Mouse (Mus musculus) monocyte, adult 2 months (primary cell): ENCODE data around the gene Aldh4a1.

Experiments used
- DNase-seq, 2 experiments: peaks; one replicate each; pipeline ENCODE4 v3.0.0; 2022; ENCODE audit warnings: low spot score in 2 of 2, low read depth in 1 of 2

Gene Aldh4a1

DNA sequence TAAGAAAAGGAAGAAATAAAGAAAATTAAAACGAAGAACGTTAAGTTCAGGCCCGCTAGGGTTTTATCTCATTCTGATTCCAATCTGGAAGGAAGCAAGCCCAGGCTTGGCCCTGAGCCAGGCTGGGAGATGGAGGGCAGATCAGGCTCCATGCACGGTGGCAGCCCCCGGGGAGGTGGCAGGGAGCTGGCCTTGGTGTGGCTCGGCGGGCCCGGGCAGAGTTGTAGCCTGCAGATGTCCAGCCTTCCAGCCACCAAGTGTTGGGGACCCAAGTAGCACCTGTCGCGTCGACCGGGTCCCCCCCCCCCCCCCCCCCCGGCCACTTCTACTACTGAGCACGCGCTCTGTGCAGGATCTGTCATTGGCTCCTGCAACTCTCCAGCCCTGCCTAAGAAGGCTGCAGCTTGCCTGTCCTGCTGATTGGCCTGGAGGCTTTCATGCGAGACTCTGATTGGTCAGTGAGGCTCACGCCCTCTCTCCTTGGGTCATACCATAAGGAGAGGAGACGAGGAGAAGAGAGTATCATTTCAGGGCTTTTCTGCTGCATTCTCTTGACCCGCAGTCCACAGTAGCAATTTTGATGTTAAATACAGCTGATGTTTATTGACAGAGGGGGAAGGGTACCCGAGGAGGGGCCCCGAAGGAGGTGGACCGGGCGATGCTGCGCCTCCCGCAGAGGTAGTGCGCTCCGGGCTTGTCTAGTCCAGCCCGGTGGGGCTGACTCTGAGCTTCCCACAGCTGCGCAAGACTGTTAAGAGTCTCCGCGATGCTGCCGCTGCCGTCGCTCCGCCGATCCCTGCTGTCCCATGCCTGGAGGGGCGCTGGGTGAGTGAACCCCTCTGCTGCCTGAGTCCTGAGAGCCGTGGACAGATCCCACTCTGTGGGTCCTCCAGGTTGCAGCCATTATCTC, at the start of gene Aldh4a1:
Gene Aldh4a1 (plus strand): TSS at position 494 of the 910 bp plus-strand sequence.
- peak; percentile 74 to 79 for DNase-seq

DNA sequence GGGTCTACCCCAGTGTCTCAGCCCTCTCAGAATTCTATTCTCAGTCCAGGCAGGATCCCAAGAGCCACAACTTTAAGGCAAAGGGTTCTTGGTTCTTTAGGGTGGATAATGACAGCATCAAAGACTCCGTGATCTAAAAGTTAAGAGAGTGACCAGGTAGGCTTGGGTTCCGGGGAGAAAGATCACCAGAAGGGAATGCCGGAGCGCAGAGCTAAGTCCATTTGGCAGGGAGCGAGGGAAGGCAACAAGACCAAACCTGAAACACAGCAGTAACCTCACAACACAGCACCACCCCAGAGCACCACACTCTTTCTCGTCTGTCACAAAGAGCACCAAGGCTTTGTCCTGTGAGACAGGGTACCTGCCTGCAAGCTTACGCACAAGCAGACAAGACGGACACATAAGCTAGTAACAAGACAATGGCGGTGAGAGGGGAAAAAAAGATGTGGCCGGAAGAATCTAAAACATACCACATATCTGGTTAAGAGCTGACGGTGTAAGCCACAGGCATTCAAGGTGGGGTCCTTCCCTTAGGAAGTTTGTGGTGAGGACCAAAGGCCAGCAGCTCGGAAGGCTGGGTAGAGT, 49.6 kb upstream of the Aldh4a1 start:
- DNase-seq: no peak

DNA sequence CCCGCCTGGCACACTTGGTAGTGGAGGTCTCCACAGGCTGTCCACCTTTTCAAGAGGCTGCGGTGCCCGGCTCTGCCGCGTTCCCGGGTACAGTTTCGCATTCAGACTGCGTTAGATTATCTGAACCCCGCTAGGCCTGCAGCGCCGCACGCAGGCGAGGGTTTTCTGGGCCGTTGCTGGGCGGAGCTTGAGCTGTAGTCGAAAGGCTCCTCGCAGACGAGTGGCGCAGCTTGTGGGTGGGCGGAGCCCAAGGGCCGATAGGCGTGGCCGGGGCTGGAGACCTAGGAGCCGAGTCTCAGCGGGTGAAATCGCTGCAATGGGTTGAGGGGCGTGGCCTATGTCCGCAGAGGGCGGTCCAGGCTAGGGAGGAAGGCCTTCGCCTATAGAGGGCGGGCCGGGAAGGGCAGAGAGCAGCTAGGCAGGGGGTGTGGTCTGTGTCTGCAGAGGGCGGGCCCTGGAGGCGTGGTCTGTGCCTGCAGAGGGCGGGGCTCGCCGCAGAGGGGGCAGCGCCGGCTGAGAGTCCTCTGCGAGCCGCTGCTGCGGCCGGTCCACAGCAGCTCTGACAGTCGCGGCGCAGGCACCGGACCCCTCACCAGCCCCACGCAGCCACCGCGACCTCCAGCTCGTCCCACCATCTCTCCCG, 48.4 kb upstream of the Aldh4a1 start:
- DNase-seq: peak; percentile 98 to 99

DNA sequence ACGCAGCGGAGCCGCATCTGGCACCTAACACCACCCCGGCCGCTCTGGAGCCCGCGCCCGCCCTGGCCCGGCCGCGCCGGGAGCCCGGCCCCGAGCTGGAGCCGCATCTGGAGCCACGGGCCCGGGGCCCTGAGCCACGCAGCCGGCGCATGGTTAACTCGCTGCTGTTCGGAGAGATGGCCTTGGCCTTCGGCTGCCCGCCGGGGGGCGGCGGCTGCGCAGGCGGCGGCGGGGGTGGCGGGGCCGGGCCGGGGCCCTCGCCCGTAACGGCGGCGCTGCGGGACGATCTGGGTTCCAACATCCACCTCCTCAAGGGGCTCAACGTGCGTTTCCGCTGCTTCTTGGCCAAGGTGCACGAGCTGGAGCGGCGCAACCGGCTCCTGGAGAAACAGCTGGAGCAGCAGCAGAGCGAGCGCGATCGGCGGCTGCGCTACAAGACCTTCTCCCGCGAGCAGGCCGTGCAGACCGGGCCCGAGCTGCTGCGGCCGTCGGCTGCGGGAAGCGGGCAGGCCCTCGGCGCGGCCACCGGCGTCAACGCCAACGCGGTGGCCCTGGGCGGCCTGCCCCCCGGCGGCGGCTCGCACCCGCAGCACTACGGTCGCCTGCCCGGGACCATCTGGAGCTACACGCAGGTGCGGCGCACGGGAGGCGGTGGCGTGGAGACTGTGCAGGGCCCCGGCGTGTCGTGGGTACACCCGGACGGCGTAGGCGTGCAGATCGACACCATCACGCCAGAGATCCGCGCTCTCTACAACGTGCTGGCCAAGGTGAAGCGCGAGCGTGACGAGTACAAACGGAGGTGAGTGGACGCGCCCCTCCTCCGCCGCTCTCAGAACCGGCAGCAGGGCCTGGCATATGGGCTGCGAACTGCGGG, 47.6 kb upstream of the Aldh4a1 start:
- DNase-seq: no peak

DNA sequence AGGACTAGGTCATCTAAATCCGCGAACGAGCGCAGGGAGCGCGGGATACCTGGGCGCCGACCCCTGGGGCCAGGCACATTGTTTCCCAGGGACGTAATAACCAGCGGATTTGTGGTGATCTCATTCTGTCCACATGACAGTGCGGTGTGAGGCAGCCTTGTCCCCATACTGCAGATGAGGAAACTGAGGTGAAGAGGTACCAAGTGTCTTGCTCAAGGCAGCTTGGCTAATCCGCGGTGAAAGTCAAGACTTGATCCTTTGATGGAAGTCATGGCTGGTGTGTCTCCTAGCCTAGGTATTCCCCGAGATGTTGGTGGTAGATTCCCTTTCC, 47.0 kb upstream of the Aldh4a1 start:
- DNase-seq: no peak

DNA sequence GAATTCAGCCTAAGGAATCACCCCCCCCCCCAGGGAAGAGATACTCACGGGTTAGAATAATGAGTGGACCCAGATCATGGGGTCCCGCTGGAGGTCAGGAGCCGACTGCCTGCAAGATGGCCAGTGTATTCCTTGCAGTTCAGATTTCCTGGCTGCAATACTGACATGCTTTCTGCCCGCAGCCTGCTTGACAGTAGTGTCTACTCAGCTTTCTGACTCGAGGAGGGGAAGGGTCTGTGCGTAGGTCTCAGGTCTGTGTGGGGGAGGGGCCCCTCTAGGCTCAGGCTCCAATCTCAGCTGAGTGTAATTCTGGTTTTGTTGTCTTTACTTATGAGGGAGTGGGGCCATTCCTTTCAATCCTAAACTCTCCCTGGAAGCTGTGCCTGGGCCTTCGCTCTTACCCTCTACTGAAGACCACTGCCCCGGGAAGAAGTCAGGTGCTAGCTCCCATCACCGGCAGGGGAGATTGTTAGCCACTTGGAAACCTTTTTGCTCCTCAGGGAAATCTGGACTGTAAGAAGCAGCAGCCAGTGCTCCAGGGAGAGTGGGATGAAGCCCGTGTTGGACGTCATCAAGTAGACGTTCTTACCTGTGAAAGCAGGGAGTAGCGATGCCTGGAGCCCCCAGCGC, 46.3 kb upstream of the Aldh4a1 start:
- no peak for DNase-seq

DNA sequence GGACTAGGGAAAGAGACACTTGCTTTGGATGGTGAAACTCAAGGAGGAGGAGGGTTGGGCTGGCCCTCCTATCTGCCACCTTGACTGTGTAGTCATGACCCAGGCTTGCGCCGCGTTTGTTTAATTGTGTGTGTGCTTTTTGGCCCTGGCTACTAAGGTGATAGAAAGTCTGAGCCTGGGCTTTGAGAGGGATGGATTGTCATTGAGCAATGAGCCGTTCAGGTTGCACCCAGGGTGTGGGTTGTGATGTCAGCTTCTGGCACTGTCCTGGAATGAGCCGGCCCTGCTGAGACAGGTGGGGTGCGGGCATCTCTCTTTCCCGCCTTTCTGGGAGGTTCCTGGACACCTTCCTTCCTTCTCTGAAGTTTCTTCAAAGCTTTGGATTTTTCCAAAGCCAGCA, 45.7 kb upstream of the Aldh4a1 start:
- DNase-seq: no peak

DNA sequence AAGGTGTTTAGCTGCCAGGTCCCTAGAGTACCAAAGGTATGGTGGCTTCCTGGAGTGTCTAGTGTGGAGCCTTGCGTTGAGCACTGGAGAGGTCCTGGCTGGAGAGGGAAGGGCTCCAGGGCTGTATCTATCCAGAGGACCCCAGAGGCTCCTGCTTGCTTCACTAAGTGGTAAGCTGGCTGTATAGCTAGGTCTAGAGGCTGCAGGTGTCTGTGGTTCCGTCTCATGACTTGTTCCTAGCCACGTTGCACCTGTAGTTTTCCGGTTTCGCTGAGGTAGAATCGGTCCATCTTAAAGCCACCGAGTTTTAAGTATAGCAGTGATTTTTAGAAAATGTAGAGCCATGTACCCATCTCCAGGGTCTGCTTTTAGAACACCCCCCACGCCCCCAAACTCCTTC, 44.3 kb upstream of the Aldh4a1 start:
- no peak for DNase-seq

DNA sequence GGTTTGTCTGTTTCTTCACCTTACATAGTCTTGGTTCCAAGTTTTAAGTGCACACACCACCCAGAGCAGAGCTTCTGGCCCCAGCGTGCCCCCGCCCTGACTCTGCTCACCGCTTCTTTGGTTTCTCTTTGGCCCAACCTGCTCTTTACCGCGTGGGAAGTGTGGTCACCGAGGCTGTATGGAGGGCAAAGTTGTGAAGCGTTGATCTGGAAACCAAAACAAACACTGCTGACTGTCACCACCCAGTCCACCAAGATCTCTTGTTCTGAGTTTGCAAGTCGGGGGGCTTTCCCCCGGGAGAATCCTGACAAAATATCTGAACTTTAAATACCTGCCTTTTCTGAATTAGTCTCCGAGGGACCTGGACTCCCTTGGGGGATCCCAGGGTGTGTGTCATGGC, 43.7 kb upstream of the Aldh4a1 start:
- DNase-seq: peak in 1 of 2 experiments; percentile 33

DNA sequence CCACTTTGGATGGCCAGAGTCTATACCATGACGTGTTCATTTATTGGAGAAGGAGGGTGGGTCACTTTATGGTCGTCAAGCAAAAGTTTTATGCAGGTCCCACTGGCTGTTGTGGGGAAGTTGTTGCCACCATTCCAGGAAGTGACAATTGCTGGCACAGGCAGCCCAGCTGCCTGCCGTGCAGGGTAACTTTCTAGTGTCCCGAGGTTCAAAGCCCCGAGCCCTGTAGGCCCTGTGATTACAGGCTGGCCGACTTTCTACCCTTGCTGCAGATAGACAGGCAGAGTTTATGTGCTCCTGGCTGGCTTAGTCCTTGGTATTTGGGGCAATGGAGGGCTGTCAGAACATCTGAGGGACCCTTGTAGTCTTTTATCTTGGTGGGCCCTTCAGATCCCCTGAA, 43.2 kb upstream of the Aldh4a1 start:
- DNase-seq: no peak

DNA sequence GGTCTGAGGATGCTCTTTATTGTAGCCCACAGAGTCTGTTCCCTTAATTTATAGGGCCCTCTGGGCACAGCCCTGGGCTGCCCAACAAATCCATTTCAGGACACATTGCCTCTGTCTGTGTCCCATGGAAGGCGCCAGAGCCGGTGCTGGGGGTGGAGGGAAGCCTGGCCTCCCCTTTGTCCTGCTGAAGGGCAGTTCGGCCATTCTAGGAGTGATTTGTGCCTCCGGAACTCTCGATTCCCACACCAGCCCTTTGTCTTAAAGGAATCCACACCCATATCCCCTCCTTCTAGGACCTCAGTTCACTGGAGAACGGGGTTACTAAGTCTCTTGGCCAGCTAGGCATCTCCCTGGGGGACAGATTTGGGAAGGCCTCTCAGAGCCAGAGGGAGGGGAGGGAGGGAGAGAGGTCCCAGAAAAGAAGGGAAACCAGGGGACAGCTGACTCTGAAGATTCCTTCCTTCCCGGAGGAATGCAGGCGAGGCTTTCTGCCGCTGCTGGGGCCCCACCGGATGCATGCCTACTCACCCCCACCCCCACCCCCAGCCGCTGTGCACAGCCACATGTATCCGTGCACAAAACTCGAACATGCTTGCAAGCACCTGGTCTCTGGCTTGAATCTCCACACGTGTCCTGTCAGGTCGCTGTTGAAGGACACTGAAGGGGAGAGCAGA, 41.9 kb upstream of the Aldh4a1 start:
- no peak for DNase-seq

DNA sequence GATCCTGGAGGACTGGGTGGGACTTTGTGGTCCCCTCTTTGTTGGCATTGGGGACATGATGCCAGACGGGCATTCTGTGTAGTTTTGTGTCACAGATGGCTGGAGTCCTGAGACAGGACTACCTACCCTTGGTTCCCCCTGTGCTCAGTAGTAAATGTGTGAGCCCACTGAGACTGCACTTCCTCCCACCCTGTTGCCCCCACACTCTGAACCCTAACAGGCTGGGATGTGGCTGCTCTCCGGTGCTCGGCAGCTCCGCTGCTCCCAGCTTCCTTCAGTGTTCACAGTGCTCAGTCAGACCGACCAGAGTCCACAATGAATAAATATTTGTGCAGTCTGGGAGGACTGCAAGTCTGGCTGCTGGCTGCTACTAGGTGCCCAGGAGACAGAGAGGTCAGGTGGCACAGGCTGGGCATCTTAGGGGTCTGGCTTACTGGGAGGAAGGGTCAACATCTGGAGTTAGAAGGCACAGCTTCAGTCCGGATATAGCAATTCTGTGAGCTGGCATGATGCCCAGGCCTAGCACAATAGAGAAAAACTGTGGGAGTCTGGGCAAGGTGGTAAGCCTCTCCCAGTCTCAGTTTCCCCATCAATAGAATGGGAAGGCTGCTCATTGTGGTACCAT, 41.1 kb upstream of the Aldh4a1 start:
- DNase-seq: no peak

DNA sequence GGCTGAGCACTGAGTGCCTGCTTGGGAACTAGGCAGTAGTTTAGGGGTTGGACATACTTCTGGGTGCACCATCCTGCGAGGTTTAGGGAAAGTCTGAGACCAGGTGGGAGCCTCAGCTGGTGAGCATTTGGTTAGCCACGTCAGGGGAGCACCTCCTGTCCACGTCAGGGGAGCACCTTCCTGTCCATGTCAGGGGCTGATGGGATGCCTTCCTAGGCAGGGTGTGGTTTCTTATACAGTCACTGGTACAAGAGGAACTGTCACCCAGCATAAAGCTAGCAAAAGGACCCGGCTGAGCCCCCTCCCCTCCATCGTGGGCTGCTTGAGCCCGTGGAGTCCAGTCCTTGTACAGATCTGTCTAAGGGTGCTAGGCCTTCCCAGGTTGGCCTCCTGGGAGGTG, 40.3 kb upstream of the Aldh4a1 start:
- DNase-seq: no peak

DNA sequence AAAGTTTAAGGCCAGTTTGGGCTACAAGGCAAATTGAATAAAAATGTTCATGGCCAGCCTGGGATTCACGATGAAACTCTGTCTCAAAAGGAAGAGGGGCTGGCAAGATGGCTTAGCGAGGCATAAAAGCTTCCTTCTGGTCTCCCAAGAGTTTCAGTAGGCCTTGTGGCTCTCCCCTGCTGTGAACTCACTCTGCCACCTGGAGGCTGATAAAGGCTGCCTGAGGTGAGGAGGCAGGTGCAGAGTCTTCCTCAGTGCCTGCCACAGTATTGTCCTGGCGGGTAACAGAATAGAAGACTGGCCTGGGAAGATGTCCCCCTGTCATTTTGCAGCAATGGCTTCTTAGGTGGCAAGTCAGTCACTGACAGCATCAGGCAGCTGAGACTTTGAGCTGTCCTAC, 39.8 kb upstream of the Aldh4a1 start:
- DNase-seq: no peak

DNA sequence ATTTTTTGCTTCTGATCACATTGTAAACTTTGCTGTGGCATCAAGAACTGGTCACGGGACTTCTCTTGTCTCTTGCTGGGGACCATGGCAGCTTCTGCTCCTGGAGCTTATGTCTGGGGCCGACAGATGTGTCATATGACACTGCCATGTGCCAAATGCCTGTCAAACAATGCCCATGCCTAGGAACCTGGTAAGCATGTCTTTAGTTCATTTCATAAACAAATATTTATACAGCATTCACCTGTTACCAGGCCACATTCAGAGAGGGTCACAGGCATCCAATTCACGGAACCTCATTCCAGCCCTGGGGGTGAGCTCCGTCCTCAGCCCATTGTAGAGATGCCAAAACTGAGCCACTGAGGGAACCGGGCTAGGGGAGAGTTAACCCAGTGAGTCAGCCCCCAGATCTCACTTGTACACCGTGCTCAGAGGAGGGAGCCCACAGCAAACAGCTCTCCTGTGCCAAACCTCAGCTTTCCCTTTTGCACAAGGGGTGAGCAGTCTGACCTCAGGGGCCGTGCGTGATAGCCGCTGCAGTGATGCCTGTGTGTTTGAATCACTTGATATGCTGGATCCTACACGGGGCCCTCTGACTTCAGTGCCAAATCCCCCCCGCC, 38.9 kb upstream of the Aldh4a1 start:
- no peak for DNase-seq

DNA sequence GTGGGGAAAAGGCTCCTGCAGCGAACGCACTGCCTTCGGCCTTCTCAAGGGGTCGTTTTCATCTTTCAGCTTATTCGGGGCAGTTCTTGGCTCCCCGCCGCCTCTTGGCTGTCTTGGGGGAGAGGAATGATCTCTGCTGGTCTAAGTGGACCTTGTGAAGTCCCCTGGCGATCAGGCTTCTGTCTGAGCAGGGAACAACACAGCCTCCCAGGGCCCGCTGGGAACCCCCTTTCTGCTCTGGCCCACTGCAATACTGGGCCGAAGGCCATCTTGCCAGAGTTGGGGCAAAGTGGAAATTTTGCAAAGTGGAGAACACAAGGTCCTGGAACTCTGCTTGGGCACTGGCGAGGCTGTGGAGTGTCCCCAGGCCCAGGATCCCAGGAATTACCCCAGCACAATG, 38.0 kb upstream of the Aldh4a1 start:
- no peak for DNase-seq

DNA sequence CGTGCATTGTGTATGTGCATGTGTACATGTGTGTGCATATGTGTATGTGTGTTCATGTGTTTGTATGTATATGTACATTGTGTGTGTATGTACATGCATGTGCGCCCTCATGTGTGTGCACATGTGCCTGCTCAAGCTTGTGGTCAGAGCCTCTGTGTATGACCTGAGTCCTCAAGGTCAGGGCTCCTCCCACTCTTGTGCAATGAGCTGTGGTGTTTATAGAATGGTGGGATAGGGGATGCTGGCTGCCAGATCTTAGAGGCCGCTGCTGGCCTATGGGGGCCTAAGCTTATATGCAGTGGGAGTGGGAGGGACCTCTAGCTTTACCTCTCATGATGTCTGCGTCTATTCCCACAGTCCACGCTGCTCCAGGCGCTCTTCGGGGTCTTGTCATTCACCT, 37.0 kb upstream of the Aldh4a1 start:
- no peak for DNase-seq

DNA sequence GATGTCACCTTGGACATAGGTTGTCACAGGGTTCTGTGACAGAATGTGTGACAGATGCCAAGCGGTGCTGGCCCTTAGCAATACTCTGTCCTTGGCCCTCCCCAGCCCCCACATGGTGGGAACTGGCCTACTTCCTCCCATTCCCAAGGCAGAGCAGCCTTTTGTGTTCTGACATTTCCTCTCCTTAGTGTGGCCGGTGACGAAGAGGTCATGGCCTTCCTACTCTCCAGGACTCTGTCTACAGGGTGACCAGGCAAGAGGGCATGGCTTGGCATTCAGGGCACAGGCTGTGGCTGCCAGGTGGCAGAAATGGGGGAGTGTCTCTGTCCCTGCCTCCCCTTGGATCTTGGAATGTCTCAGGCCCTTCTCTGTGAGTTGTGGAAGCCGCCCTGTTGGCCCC, 35.3 kb upstream of the Aldh4a1 start:
- no peak for DNase-seq

DNA sequence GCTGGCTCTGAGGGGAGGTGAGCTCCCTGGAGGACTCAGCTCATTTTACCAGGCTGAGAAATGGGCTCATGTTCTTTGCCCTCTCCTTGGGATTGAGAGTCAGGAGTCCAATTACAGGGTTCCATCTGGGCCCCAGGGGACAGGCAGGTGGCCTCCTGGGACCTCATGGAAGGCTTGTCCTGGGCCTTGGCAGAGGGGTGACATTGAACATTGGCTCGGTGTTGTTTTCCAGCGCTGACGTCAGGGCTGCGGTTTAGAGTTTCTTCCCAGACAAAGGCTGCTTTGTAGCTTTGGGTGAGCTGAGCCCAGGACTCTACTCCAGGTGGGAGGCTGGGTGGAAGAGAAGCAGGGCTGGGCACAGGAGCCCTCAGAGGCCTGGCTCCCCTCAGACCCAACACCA, 34.9 kb upstream of the Aldh4a1 start:
- no peak for DNase-seq
